Comparison of ENCODE assay signal across 9 mouse cellular contexts in genomic region chr11:88523511-88523910, GRCm38 (mm10).
DNase-seq lines count a peak whose midpoint lies in the region; ATAC-seq lines count a peak whose summit lies in the region.
"Had no signal": no experiment of that assay in that cellular context is flagged by ENCODE, and none has a peak within 500 bp of the region (broad histone marks: within the 10 kb centered on the region; RNA-seq: fewer than 3 reads in every experiment).

No protein-coding gene starts in this region.

- ATAC-seq in lung, embryonic 16.5 days (ENCODE audit: low read depth), result no peak
- ATAC-seq in hindbrain, embryonic 14.5 days (ENCODE audit: low FRiP score), result no peak
- ATAC-seq: inflammation-experienced regulatory T-cells, adult 6 months had no signal

- H3K27ac ChIP-seq in heart, embryonic 10.5 days, result peak overlapping the region; percentile 78; the same call in 1 of the 2 replicates
- peak overlapping the region; percentile 23; the same call in 1 of the 2 replicates for H3K27ac ChIP-seq in lung, embryonic 16.5 days (ENCODE audit: low read length)
- H3K27ac ChIP-seq in hindbrain, embryonic 14.5 days, result peak overlapping the region; percentile 82

- no peak for DNase-seq in heart, embryonic 10.5 days (ENCODE audit: low spot score)
- no peak for DNase-seq in heart, postnatal 10 days
- DNase-seq in lung, postnatal 14 days, result no peak
- peak; percentile 61 for DNase-seq in cerebellum, adult 9-10 months
- no peak for DNase-seq in hindbrain, embryonic 14.5 days (ENCODE audit: low spot score)
- DNase-seq in frontal cortex, postnatal 10 days (ENCODE audit: low spot score in 2 of 2), result no peak
- DNase-seq in thymus, postnatal 4 days, result no peak

- intact Hi-C loops in heart, postnatal 10 days (cut with DNase I), result loop anchor here (5.0 kb wide), 1 partner anchor 51 kb away; no protein-coding TSS in a partner anchor

- no peaks in the 10 kb centered on the region for H3K9me3 ChIP-seq in heart, embryonic 10.5 days
- no peaks in the 10 kb centered on the region for H3K9me3 ChIP-seq in lung, embryonic 16.5 days (ENCODE audit: control insufficient read depth, low read length)
- no peaks in the 10 kb centered on the region for H3K9me3 ChIP-seq in hindbrain, embryonic 14.5 days (ENCODE audit: control insufficient read depth, low read length)

- peaks cover 91% of the 10 kb centered on the region for H3K4me1 ChIP-seq in heart, embryonic 10.5 days
- peaks cover 49% of the 10 kb centered on the region for H3K4me1 ChIP-seq in lung, embryonic 16.5 days (replicated peaks; ENCODE audit: control insufficient read depth, insufficient read depth, low read length)
- peaks cover 83% of the 10 kb centered on the region for H3K4me1 ChIP-seq in hindbrain, embryonic 14.5 days (replicated peaks; ENCODE audit: control insufficient read depth, insufficient read depth, low read length)

- 0 out of 2 replicates have a peak, but pooled peaks cover 5% of the 10 kb centered on the region for H3K36me3 ChIP-seq in heart, embryonic 10.5 days
- no peaks in the 10 kb centered on the region for H3K36me3 ChIP-seq in lung, embryonic 16.5 days (ENCODE audit: control insufficient read depth, insufficient read depth, low read length)
- H3K36me3 ChIP-seq in hindbrain, embryonic 14.5 days (replicated peaks; ENCODE audit: control insufficient read depth, insufficient read depth), result no peaks in the 10 kb centered on the region

- H3K4me3 ChIP-seq in heart, embryonic 10.5 days, result no peak overlapping the region
- H3K4me3 ChIP-seq in lung, embryonic 16.5 days (ENCODE audit: low read length), result no peak overlapping the region
- no peak overlapping the region for H3K4me3 ChIP-seq in hindbrain, embryonic 14.5 days (replicated peaks; ENCODE audit: low read length)

- no peaks in the 10 kb centered on the region for H3K27me3 ChIP-seq in heart, embryonic 10.5 days (ENCODE audit: insufficient read depth, poor library complexity, severe bottlenecking)
- no peaks in the 10 kb centered on the region for H3K27me3 ChIP-seq in lung, embryonic 16.5 days (ENCODE audit: control insufficient read depth, insufficient read depth, low read depth, low read length)
- no peaks in the 10 kb centered on the region for H3K27me3 ChIP-seq in hindbrain, embryonic 14.5 days (ENCODE audit: control insufficient read depth, insufficient read depth, low read length)

- WGBS in heart, embryonic 10.5 days, result 46% methylated on average over 6 of the region's 6 CpGs
- 46% methylated on average over 6 of the region's 6 CpGs for WGBS in lung, embryonic 16.5 days
- WGBS in hindbrain, embryonic 14.5 days, result 57% methylated on average over 6 of the region's 6 CpGs

- H3K4me2 ChIP-seq in lung, embryonic 16.5 days (ENCODE audit: low read depth, low read length), result no peak overlapping the region
- H3K4me2 ChIP-seq in hindbrain, embryonic 14.5 days (replicated peaks), result no peak overlapping the region

- H3K9ac ChIP-seq in lung, embryonic 16.5 days (ENCODE audit: low read length), result no peak overlapping the region
- H3K9ac ChIP-seq in hindbrain, embryonic 14.5 days, result no peak overlapping the region

Comparison
In these comparisons a context has a peak if more than half of its experiments do, and no peak if none do; other contexts are left out.
1. H3K27ac ChIP-seq: peak in every context shown above with its lines; median percentile 82 in hindbrain, embryonic 14.5 days; 78 in heart, embryonic 10.5 days; 23 in lung, embryonic 16.5 days.